Mouse (Mus musculus) frontal cortex, postnatal 36 days (tissue): ENCODE measurements at regions not wholly inside any gene's neighbourhood (a gene's known extent, or its start where the extent isn't known, plus 50 kb on each side); places are given as distances from the start of the nearest gene placed in this dataset.
A peak's percentile ranks its signal among the peaks of the same experiment; 100 is the strongest.

ENCODE experiments used
- DNase-seq, 2 experiments: peaks; one replicate each; pipeline ENCODE4 v3.0.0; 2022; ENCODE audit warnings: low spot score in 2 of 2

DNA sequence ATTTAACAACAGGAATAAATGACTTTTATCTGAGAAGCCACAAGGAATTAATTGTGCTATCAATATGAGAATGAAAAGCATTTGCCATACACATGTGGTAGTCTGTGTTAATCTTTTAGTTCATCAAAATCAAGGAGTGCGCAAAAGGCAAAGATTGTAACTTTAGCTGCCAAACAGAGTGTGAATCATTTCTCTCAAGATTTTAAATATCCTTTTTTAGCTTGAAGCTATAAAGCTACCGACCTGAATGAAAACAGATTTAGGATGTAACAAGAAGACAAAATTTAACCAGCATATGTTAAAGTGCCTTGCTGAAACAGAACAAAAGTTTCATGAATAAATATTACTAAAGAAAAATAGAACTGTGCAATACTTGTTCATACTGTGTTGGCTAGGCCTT, 133.3 kb upstream of the Cdh10 start:
- DNase-seq = peak in 1 of 2 experiments; percentile 9

DNA sequence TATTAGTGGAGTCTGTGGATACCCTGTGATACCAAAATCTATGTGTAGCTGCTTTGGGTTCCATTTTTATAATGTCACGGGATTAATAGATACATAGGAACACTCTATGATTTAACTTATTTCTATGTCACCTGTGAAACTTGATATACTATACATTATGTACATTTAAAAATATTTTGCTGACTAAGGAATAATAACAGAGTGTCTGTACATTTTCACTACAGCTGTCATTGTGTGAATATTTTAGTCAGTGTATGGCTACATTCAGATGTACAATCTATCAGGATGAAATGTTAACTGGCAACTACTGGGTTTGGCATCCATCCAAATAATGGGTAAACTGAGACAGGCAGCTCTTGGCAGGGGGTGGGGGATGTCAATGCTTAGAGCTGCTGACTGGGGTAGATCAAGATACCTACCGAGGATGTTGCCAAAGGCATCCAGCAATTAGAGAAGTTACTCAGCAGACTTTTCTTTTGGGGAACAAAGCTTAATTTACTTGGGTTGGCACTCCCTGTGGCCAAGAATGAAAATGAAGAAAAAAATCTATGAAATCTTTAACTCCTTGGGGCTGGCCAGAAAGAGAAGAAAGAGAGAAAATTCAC, 122.0 kb upstream of the Cdh10 start:
- DNase-seq = no peak

DNA sequence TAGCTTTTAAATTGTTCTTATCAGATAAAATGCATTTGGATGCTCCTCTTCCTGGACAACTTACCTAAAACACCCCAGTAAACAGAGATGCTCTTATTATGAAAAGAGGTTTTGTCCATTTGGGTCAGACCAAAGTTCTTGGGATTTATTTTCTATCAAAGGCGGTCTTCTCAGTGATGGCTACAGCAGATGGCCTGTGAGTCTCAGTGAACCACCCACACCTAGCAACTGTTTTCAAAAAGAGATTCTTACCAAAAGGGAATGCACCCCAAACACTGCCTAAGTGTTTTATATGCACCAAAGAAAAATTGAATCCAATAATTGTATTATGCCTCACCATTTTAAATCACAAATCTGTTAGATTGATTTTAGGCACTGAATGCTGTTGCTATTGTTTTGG, 74.5 kb upstream of the Cdh10 start:
- peak; percentile 10 to 53 for DNase-seq

DNA sequence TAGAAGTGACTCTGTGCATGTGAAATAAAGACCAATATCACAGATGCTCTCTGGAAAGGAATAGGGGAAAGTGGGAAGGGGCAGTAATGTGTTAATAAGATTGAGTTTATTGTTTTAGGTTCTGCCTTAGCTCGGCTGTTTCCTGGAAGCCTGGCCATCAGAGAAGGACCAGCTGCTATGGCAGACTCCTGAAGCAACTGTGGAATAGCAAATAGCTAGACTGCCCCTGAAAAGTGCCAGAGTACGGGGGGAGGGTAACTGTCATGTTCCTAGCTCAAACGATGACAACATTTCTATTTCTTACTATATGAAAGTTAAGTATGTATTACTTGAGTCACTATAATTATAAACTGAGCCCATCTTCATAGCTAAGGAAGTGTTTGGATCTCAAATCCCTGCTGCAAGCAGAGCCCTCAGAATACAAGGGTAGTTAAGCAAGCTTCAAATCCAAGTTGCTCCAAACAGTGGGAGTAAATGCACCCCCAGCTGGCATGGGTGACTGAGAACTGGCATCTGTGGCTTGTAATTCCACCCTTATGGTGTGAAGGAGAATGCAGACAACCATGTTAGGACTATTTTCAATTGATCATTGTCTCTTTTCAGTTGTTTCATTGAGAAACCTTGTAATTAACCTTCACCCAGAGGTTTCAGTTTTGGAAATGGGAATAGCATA, 70.0 kb upstream of the Cdh10 start:
- peak; percentile 33 to 59 for DNase-seq
